Mouse (Mus musculus) thymus, adult 2 months (tissue): ENCODE results near the gene Olfr784.

ENCODE experiments used
- CTCF ChIP-seq: fragments of 200-500 bp; IDR thresholded peaks from 2 replicates; pipeline ENCODE4 v1.5.1; 2012; ENCODE audit warnings: mild to moderate bottlenecking, control low read depth, low read length, moderate library complexity, borderline replicate concordance; ENCODE audit not compliant: control insufficient read depth, poor library complexity, insufficient read depth; ENCODE audit errors: extremely low read depth
- POLR2A ChIP-seq: fragments of 200-500 bp; IDR thresholded peaks from 2 replicates; pipeline ENCODE4 v1.6.1; 2012; ENCODE audit warnings: mild to moderate bottlenecking, low read length, control low read depth, moderate library complexity; ENCODE audit not compliant: control insufficient read depth, poor library complexity, insufficient read depth; ENCODE audit errors: extremely low read depth

DNA sequence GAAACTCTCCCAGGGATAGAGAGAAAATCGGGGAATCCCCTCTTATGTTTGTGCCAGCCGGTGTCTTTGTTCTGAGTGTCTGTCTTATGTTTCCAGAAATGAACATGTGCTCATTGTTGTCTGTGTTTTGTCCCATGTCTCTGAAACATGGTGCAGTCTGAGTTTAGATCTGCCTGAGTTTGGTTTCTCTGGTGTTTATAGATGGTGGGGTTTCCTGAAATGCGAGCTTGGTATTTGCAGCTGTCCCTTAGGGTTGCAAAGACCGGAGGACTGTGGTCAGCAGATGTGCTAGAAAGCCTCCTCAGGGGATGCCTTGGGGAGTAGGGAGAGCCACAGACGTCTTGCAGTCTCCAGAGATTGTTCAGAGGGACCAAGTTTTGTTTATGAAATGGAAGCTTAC is 26.6 kb upstream of the Olfr784 start:
- TF ChIP-seq CTCF (no peak), POLR2A (no peak)
